Mouse (Mus musculus) heart, adult 2 months (tissue): ENCODE results near the gene Tescl.

Experiments
- CTCF ChIP-seq: fragments of 200-600 bp; IDR thresholded peaks from 2 replicates; pipeline ENCODE4 v1.8.1; 2022; ENCODE audit warnings: antibody characterized with exemption, mild to moderate bottlenecking, moderate library complexity
- EP300 ChIP-seq: fragments of 200-500 bp; IDR thresholded peaks from 2 replicates; pipeline ENCODE4 v1.6.1; 2011; ENCODE audit warnings: low read depth, low read length, control low read depth; ENCODE audit not compliant: insufficient read depth
- POLR2A ChIP-seq: fragments of 200-500 bp; IDR thresholded peaks from 2 replicates; pipeline ENCODE4 v1.6.1; 2011; ENCODE audit warnings: mild to moderate bottlenecking, low read depth, low read length, control low read depth; ENCODE audit not compliant: insufficient read depth

DNA sequence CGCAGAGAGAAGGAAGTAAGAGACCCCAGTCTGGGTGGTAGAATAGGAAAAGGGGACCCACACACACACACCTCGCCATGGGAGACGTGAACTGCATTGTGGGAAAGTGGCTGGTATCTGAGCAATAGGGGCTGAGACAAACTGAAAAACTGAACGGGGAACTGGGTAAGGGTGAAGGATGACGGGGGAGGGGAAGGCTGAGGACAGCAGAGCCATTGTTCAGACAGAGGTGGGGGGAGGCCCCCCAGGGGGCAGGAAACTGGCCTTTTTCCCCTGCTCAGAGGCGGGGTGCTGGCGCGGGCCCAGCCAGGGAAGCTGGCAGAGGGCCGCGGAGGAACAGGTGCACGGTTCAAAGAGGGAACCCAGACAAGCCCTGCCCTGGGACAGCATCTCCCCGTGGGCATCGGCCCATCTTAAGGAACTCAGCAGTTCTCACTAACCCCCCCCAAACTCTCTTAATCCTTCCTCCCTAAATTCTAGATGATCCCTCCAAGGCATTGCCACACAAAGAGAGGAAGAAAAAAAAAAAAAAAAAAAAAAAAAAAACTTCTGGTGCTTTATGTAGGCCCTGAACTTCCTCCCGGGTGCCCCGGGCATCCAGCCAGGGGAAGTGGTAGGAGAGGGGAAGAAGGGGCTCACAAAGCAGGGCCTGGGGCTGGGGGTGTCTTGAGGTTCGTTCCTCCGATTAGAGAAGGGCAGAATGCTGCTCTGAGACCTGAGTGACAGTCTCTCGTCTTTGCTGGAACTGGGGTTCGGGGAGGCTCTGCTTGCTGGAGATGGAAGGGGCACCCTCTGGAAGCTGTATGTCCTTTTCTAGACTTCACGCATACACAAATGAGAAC lies 40.0 kb upstream of the Tescl start:
- no peak for TF ChIP-seq CTCF
- TF ChIP-seq POLR2A, result no peak
- no peak for TF ChIP-seq EP300
